Comparison of ENCODE assay signal across 8 mouse cellular contexts in genomic region chr13:35886121-35886725, GRCm38 (mm10). TPM values are rescaled to one million over a fixed set of nuclear protein-coding genes. Genes with fewer than 3 reads are reported as not detected.
DNase-seq lines count a peak whose midpoint lies in the region; ATAC-seq and TF ChIP-seq lines count a peak whose summit lies in the region.

No protein-coding gene starts in this region.

- no peaks in the 10 kb centered on the region for H3K27me3 ChIP-seq in Patski
- H3K27me3 ChIP-seq in heart, postnatal 0 days (ENCODE audit: control insufficient read depth, insufficient read depth, low read length), result no peaks in the 10 kb centered on the region
- H3K27me3 ChIP-seq in liver, embryonic 12.5 days (replicated peaks), result peaks cover 6% of the 10 kb centered on the region; the same call in 1 of the 2 replicates

- intact Hi-C loops in left cerebral cortex, postnatal 14 days (cut with DNase I), result no loop called here
- intact Hi-C loops in left cerebral cortex, postnatal 36 days (cut with DNase I), result no loop called here

- TF ChIP-seq CTCF in Patski (IDR thresholded peaks at IDR 0.05), result peak; percentile 67
- peak; percentile 58 for TF ChIP-seq CTCF in heart, postnatal 0 days (IDR thresholded peaks at IDR 0.05; ENCODE audit: low read depth)

- no peaks in the 10 kb centered on the region for H3K36me3 ChIP-seq in heart, postnatal 0 days (replicated peaks; ENCODE audit: control insufficient read depth, insufficient read depth, low read length)
- H3K36me3 ChIP-seq in liver, embryonic 12.5 days, result no peaks in the 10 kb centered on the region

- POLR2A ChIA-PET in Patski (lab: Charles Lee), result no interaction called here

- peak; percentile 16 to 25 for DNase-seq in left cerebral cortex, postnatal 14 days (ENCODE audit: low spot score in 2 of 2)
- DNase-seq in left cerebral cortex, postnatal 36 days (ENCODE audit: low spot score in 2 of 2), result no peak
- DNase-seq in Patski (ENCODE audit: low read depth, low spot score), result no peak
- DNase-seq in embryo, embryonic 10.5 days (ENCODE audit: low spot score), result peak; percentile 58
- peak; percentile 20 for DNase-seq in heart, postnatal 0 days (ENCODE audit: low spot score)
- DNase-seq in spleen, adult 12 weeks (ENCODE audit: low spot score), result peak; percentile 34

- no peak for ATAC-seq in Patski
- no peak for ATAC-seq in heart, postnatal 0 days (ENCODE audit: insufficient read depth, low read depth)
- ATAC-seq in liver, embryonic 12.5 days, result no peak
- ATAC-seq in monocyte, adult 5-6 weeks (replicated peaks; ENCODE audit: insufficient number of reproducible peaks, low FRiP score, low TSS enrichment, poor library complexity, severe bottlenecking), result no peak

- H3K9me3 ChIP-seq in heart, postnatal 0 days (replicated peaks; ENCODE audit: control insufficient read depth, low read length), result peaks cover 3% of the 10 kb centered on the region; the same call in 1 of the 2 replicates
- no peaks in the 10 kb centered on the region for H3K9me3 ChIP-seq in liver, embryonic 12.5 days (replicated peaks)

- H3K4me3 ChIP-seq in heart, postnatal 0 days (ENCODE audit: low read depth, low read length), result no peak overlapping the region
- no peak overlapping the region for H3K4me3 ChIP-seq in liver, embryonic 12.5 days

- no peak for TF ChIP-seq EP300 in heart, postnatal 0 days (IDR thresholded peaks at IDR 0.05; ENCODE audit: low read depth)

- H3K9ac ChIP-seq in heart, postnatal 0 days (replicated peaks; ENCODE audit: low read depth, low read length), result no peak overlapping the region
- H3K9ac ChIP-seq in liver, embryonic 12.5 days, result no peak overlapping the region

- CTCF ChIA-PET in Patski (lab: Charles Lee), result interaction anchor here (1.2 kb wide), 2 partner anchors 10 to 58 kb away, joined by 3 to 4 read pairs; no protein-coding TSS in a partner anchor

- H3K4me1 ChIP-seq in heart, postnatal 0 days (ENCODE audit: control insufficient read depth, insufficient read depth), result no peaks in the 10 kb centered on the region
- H3K4me1 ChIP-seq in liver, embryonic 12.5 days, result peaks cover 4% of the 10 kb centered on the region

- H3K27ac ChIP-seq in heart, postnatal 0 days (ENCODE audit: low read depth), result no peak overlapping the region
- no peak overlapping the region for H3K27ac ChIP-seq in liver, embryonic 12.5 days

- 33% methylated on average over 15 of the region's 15 CpGs for WGBS in heart, postnatal 0 days
- 24% methylated on average over 15 of the region's 15 CpGs for WGBS in liver, embryonic 12.5 days (ENCODE audit: insufficient replicate concordance)

- 0 out of 2 replicates have a peak overlapping the region, but pooled peaks have one; percentile 12 for H3K4me2 ChIP-seq in heart, postnatal 0 days (ENCODE audit: low read depth, low read length)
- 0 out of 2 replicates have a peak overlapping the region, but pooled peaks have one; percentile 10 for H3K4me2 ChIP-seq in liver, embryonic 12.5 days

- in situ Hi-C loops in Patski (cut with MboI; ENCODE audit: low pct_unique_long_range_greater_than_20kb), result no loop called here

RNA-seq across cellular contexts. Expression of gene Rpp40, which starts 19.9 kb away (rescaled TPM):
- 1 to 10 TPM; 3.2 to 7.1 TPM for total RNA-seq in left cerebral cortex, postnatal 14 days (2021)
- 1 to 10 TPM; 5.0 to 5.4 TPM for total RNA-seq in left cerebral cortex, postnatal 36 days (2021)
- 9.3 TPM for polyA plus RNA-seq in Patski (2021)
- 5.9 TPM in 2 replicates for total RNA-seq in heart, postnatal 0 days (2014; rRNA removed; ENCODE audit: low replicate concordance)
- polyA plus RNA-seq in heart, postnatal 0 days (2015; fragmentation: Nextera tagmentation; extraction: Ambion mirVana), result 7.5 and 10.9 TPM in 2 replicates
- 15.7 and 16.5 TPM in 2 replicates for polyA plus RNA-seq in liver, embryonic 12.5 days (2016; fragmentation: Nextera tagmentation; extraction: Ambion mirVana)
- 4.1 to 7.3 TPM (median 5.0 TPM) in 3 replicates for total RNA-seq in monocyte, adult 5-6 weeks (2017)

Comparison
In these comparisons a context has a peak if more than half of its experiments do, and no peak if none do; other contexts are left out.
1. DNase-seq: peak in left cerebral cortex, postnatal 14 days (2 of 2), embryo, embryonic 10.5 days (single experiment), heart, postnatal 0 days (single experiment) and spleen, adult 12 weeks (single experiment); none in left cerebral cortex, postnatal 36 days (0 of 2) and Patski (single experiment).